Mouse (Mus musculus): ENCODE data around the gene Wiz. TPM values are rescaled to one million over a fixed set of nuclear protein-coding genes. Genes with fewer than 3 reads are reported as not detected.

Wiz gene
- polyA plus RNA-seq, 1 experiment from 2014 or later: 41.4 TPM

GRCm38 (mm10) chr17:32388370-32389100 lies 704 bp downstream of the Wiz start:
- peak overlapping the region; percentile 77 for H3K27ac ChIP-seq (ENCODE audit: low read length)
- H3K4me2 ChIP-seq (ENCODE audit: low read length): peak overlapping the region; percentile 73
- no peaks in the 10 kb centered on the region for H3K9me3 ChIP-seq (replicated peaks; ENCODE audit: control insufficient read depth, low read length, poor library complexity, severe bottlenecking)
- peaks cover 9% of the 10 kb centered on the region; the same call in 1 of the 2 replicates for H3K4me1 ChIP-seq (ENCODE audit: control insufficient read depth, insufficient read depth, low read length)
- H3K27me3 ChIP-seq (ENCODE audit: control insufficient read depth, insufficient read depth, low read depth, low read length): peaks cover 28% of the 10 kb centered on the region
- peak; percentile 69 for ATAC-seq
- peak overlapping the region; percentile 76 for H3K4me3 ChIP-seq (ENCODE audit: low read depth, low read length)
- under 1% methylated on average over 34 of the region's 39 CpGs for WGBS
- peaks cover 8% of the 10 kb centered on the region for H3K36me3 ChIP-seq (ENCODE audit: control insufficient read depth, insufficient read depth, low read length)
- peak overlapping the region; percentile 95 for H3K9ac ChIP-seq (ENCODE audit: low read depth, low read length)

GRCm38 (mm10) chr17:32387986-32388369 lies 1.3 kb downstream of the Wiz start:
- Histone ChIP-seq H3K36me3 (ENCODE audit: control insufficient read depth, insufficient read depth, low read length) (peaks cover 8% of the 10 kb centered on the region), H3K4me2 (ENCODE audit: low read length) (peak overlapping the region; percentile 73), H3K4me3 (ENCODE audit: low read depth, low read length) (peak overlapping the region; percentile 76), H3K4me1 (ENCODE audit: control insufficient read depth, insufficient read depth, low read length) (peaks cover 9% of the 10 kb centered on the region; the same call in 1 of the 2 replicates), H3K9me3 (replicated peaks; ENCODE audit: control insufficient read depth, low read length, poor library complexity, severe bottlenecking) (no peaks in the 10 kb centered on the region), H3K9ac (ENCODE audit: low read depth, low read length) (peak overlapping the region; percentile 95), H3K27ac (ENCODE audit: low read length) (peak overlapping the region; percentile 77), H3K27me3 (ENCODE audit: control insufficient read depth, insufficient read depth, low read depth, low read length) (peaks cover 22% of the 10 kb centered on the region)
- 37% methylated on average over 7 of the region's 7 CpGs for WGBS
- peak; percentile 6; the same call in 1 of the 2 replicates for ATAC-seq

DNA sequence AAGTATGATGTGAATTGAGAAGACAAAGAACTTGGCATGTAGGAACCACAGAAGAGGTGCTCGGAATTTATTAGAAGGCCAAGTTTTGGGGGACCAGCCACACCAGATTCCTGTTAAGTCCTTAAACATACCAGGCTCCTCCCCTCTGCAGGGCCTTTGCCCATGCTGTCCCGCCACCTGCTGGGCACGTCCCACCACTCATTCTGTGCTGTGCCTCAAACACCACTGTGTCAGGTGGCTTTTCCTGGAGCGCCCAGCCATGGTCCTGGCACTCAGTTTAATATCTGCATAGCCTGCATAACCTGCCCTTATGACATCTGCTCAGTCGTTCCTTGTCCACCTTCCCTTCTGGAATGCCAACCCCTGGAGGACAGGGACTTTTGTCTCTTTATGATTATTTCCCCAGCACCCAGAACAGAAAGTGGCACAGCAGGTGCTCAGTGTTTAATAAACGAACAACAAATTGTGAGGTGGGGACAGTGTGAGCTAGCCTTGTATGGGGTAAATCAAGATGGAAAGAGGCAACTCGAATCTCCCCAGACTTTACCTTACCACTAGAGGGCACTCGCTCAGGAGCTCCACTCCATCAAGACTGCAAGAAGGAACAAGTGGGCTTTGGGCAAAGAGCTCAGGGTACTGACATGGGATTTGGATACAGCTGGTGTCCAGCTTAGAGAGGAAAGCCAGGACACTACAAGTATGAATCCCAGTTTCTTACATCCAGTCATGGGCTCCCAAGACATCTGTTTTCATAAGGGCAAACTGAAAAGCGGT lies 2.4 kb downstream of the Wiz start:
- Histone ChIP-seq H3K9me3 (replicated peaks; ENCODE audit: control insufficient read depth, low read length, poor library complexity, severe bottlenecking) (no peaks in the 10 kb centered on the region), H3K9ac (ENCODE audit: low read depth, low read length) (no peak overlapping the region), H3K4me3 (ENCODE audit: low read depth, low read length) (no peak overlapping the region), H3K27ac (ENCODE audit: low read length) (no peak overlapping the region), H3K4me2 (ENCODE audit: low read length) (no peak overlapping the region; the same call in 1 of the 2 replicates), H3K4me1 (ENCODE audit: control insufficient read depth, insufficient read depth, low read length) (peaks cover 9% of the 10 kb centered on the region; the same call in 1 of the 2 replicates), H3K27me3 (ENCODE audit: control insufficient read depth, insufficient read depth, low read depth, low read length) (peaks cover 11% of the 10 kb centered on the region), H3K36me3 (ENCODE audit: control insufficient read depth, insufficient read depth, low read length) (peaks cover 8% of the 10 kb centered on the region)
- WGBS: 77% methylated on average over 9 of the region's 9 CpGs
- ATAC-seq: no peak

DNA sequence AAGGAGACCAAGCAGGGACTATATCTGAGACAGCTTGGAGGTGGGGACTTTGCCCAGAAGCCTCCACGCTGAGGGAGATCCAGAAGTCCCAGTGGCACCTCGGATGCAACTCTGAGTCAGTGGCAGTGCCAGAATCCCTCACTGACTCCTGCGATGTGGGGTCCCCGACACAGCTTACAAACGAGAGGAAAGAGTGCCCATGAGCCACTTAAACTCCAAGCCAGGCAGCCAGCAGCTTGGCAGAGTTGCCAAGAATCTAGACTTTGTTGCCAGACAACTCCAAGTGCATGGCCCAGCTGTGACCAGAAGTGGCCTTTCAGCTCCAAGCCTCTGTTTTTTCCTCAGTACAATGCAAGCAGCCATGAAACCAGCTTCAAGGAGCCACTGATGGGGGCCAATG lies 5.6 kb downstream of the Wiz start:
- ATAC-seq: no peak
- Histone ChIP-seq H3K4me2 (ENCODE audit: low read length) (no peak overlapping the region), H3K9me3 (replicated peaks; ENCODE audit: control insufficient read depth, low read length, poor library complexity, severe bottlenecking) (no peaks in the 10 kb centered on the region), H3K27ac (ENCODE audit: low read length) (no peak overlapping the region), H3K36me3 (ENCODE audit: control insufficient read depth, insufficient read depth, low read length) (peaks cover 16% of the 10 kb centered on the region), H3K4me1 (ENCODE audit: control insufficient read depth, insufficient read depth, low read length) (peaks cover 9% of the 10 kb centered on the region; the same call in 1 of the 2 replicates), H3K9ac (ENCODE audit: low read depth, low read length) (no peak overlapping the region), H3K4me3 (ENCODE audit: low read depth, low read length) (no peak overlapping the region), H3K27me3 (ENCODE audit: control insufficient read depth, insufficient read depth, low read depth, low read length) (no peaks in the 10 kb centered on the region)
- WGBS: 84% methylated on average over 5 of the region's 5 CpGs

DNA sequence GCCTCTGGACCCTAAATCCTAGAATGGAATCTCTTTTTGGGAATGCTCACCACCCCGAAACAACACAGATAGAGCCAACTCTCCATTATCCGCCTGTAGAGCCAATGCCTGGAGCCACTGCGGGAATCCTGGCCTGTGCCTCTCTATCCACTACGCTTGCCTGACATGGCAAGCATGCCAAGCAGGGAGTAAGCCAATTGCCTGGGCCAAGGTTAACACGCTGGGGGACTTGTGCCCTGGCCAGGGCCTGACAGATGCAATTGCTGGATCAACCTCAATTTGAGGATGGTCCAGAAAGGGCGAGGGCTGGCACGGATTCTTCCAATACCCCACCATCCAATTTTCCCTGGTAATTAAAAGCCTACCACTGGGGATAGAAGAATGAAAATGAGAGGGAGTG lies 6.7 kb downstream of the Wiz start:
- 83% methylated on average over 7 of the region's 7 CpGs for WGBS
- Histone ChIP-seq H3K9ac (ENCODE audit: low read depth, low read length) (no peak overlapping the region), H3K36me3 (ENCODE audit: control insufficient read depth, insufficient read depth, low read length) (peaks cover 18% of the 10 kb centered on the region), H3K4me3 (ENCODE audit: low read depth, low read length) (no peak overlapping the region), H3K27me3 (ENCODE audit: control insufficient read depth, insufficient read depth, low read depth, low read length) (no peaks in the 10 kb centered on the region), H3K27ac (ENCODE audit: low read length) (no peak overlapping the region), H3K9me3 (replicated peaks; ENCODE audit: control insufficient read depth, low read length, poor library complexity, severe bottlenecking) (no peaks in the 10 kb centered on the region), H3K4me1 (ENCODE audit: control insufficient read depth, insufficient read depth, low read length) (peaks cover 4% of the 10 kb centered on the region; the same call in 1 of the 2 replicates), H3K4me2 (ENCODE audit: low read length) (no peak overlapping the region)
- no peak for ATAC-seq

GRCm38 (mm10) chr17:32378786-32379185 lies 10.5 kb downstream of the Wiz start:
- no peak overlapping the region for H3K4me2 ChIP-seq (ENCODE audit: low read length)
- no peak overlapping the region for H3K9ac ChIP-seq (ENCODE audit: low read depth, low read length)
- 85% methylated on average over 2 of the region's 2 CpGs for WGBS
- H3K4me3 ChIP-seq (ENCODE audit: low read depth, low read length): no peak overlapping the region
- no peaks in the 10 kb centered on the region for H3K9me3 ChIP-seq (replicated peaks; ENCODE audit: control insufficient read depth, low read length, poor library complexity, severe bottlenecking)
- H3K27ac ChIP-seq (ENCODE audit: low read length): no peak overlapping the region
- H3K4me1 ChIP-seq (ENCODE audit: control insufficient read depth, insufficient read depth, low read length): no peaks in the 10 kb centered on the region
- H3K36me3 ChIP-seq (ENCODE audit: control insufficient read depth, insufficient read depth, low read length): peaks cover 25% of the 10 kb centered on the region
- H3K27me3 ChIP-seq (ENCODE audit: control insufficient read depth, insufficient read depth, low read depth, low read length): no peaks in the 10 kb centered on the region
- no peak for ATAC-seq

- whole genome bisulfite sequencing: 80% methylated on average over 9 of the region's 9 CpGs
- no peaks in the 10 kb centered on the region for H3K9me3 ChIP-seq (replicated peaks; ENCODE audit: control insufficient read depth, low read length, poor library complexity, severe bottlenecking)
- no peaks in the 10 kb centered on the region for H3K4me1 ChIP-seq (ENCODE audit: control insufficient read depth, insufficient read depth, low read length)
- H3K9ac ChIP-seq (ENCODE audit: low read depth, low read length): no peak overlapping the region
- no peak overlapping the region for H3K4me2 ChIP-seq (ENCODE audit: low read length)
- no peak overlapping the region for H3K4me3 ChIP-seq (ENCODE audit: low read depth, low read length)
- H3K27ac ChIP-seq (ENCODE audit: low read length): no peak overlapping the region
- H3K36me3 ChIP-seq (ENCODE audit: control insufficient read depth, insufficient read depth, low read length): peaks cover 22% of the 10 kb centered on the region
- H3K27me3 ChIP-seq (ENCODE audit: control insufficient read depth, insufficient read depth, low read depth, low read length): no peaks in the 10 kb centered on the region
- ATAC-seq: no peak
These were observed 12.1 kb downstream of the Wiz start for GRCm38 (mm10) chr17:32377137-32377536.

- Histone ChIP-seq H3K4me3 (ENCODE audit: low read depth, low read length) (no peak overlapping the region), H3K27ac (ENCODE audit: low read length) (no peak overlapping the region), H3K9me3 (replicated peaks; ENCODE audit: control insufficient read depth, low read length, poor library complexity, severe bottlenecking) (no peaks in the 10 kb centered on the region), H3K27me3 (ENCODE audit: control insufficient read depth, insufficient read depth, low read depth, low read length) (no peaks in the 10 kb centered on the region), H3K36me3 (ENCODE audit: control insufficient read depth, insufficient read depth, low read length) (peaks cover 22% of the 10 kb centered on the region), H3K4me2 (ENCODE audit: low read length) (no peak overlapping the region), H3K4me1 (ENCODE audit: control insufficient read depth, insufficient read depth, low read length) (no peaks in the 10 kb centered on the region), H3K9ac (ENCODE audit: low read depth, low read length) (no peak overlapping the region)
- WGBS: 87% methylated on average over 15 of the region's 15 CpGs
- ATAC-seq: no peak
These were observed 12.8 kb downstream of the Wiz start for GRCm38 (mm10) chr17:32376475-32376874.

Measured in midbrain, embryonic 16.5 days (tissue).